Mouse (Mus musculus) forebrain, embryonic 10.5 days (tissue): ENCODE measurements around the gene Cfap44. TPM values are rescaled to one million over a fixed set of nuclear protein-coding genes. Genes with fewer than 3 reads are reported as not detected.

ENCODE experiments used
- DNase-seq: peaks from one replicate; pipeline ENCODE4 v3.0.0-alpha.2; 2017; ENCODE audit warnings: low spot score; ENCODE audit errors: extremely low spot score
- H3K27ac ChIP-seq: fragments of 300-500 bp; sonication (generic); 2 replicates; pipeline ENCODE4 v1.5.1; 2016; ENCODE audit warnings: mild to moderate bottlenecking
- H3K27me3 ChIP-seq: fragments of 300-500 bp; sonication (generic); 2 replicates; pipeline ENCODE4 v1.6.1; 2016; ENCODE audit warnings: mild to moderate bottlenecking; ENCODE audit not compliant: poor library complexity, severe bottlenecking
- H3K36me3 ChIP-seq: fragments of 300-500 bp; sonication (generic); replicated peaks from 2 replicates; pipeline ENCODE4 v1.6.1; 2016; ENCODE audit warnings: mild to moderate bottlenecking, moderate library complexity
- H3K4me1 ChIP-seq: fragments of 300-500 bp; sonication (generic); 2 replicates; pipeline ENCODE4 v1.6.1; 2016
- H3K4me3 ChIP-seq: fragments of 300-500 bp; sonication (generic); 2 replicates; pipeline ENCODE4 v1.5.1; 2016; ENCODE audit warnings: mild to moderate bottlenecking, moderate library complexity
- H3K9me3 ChIP-seq: fragments of 300-500 bp; sonication (generic); 2 replicates; pipeline ENCODE4 v1.6.1; 2016; ENCODE audit warnings: mild to moderate bottlenecking, moderate library complexity
- WGBS: fragments of 180-500 bp; shearing (Covaris S2); methylation state at CpG from one replicate; pipeline ENCODE4 v1.1.7; 2016; 5-methylcytosine and 5-hydroxymethylcytosine counted together
- polyA plus RNA-seq: library from polyadenylated mRNA; unstranded; fragments of >200 nt; fragmentation: Nextera tagmentation; extraction: Ambion mirVana; gene quantifications from 2 replicates; pipeline ENCODE4 v1.2.1, GENCODE M21; 2016

Gene Cfap44
- polyA plus RNA-seq, 1 experiment from 2014 or later: 0.45 TPM

DNA sequence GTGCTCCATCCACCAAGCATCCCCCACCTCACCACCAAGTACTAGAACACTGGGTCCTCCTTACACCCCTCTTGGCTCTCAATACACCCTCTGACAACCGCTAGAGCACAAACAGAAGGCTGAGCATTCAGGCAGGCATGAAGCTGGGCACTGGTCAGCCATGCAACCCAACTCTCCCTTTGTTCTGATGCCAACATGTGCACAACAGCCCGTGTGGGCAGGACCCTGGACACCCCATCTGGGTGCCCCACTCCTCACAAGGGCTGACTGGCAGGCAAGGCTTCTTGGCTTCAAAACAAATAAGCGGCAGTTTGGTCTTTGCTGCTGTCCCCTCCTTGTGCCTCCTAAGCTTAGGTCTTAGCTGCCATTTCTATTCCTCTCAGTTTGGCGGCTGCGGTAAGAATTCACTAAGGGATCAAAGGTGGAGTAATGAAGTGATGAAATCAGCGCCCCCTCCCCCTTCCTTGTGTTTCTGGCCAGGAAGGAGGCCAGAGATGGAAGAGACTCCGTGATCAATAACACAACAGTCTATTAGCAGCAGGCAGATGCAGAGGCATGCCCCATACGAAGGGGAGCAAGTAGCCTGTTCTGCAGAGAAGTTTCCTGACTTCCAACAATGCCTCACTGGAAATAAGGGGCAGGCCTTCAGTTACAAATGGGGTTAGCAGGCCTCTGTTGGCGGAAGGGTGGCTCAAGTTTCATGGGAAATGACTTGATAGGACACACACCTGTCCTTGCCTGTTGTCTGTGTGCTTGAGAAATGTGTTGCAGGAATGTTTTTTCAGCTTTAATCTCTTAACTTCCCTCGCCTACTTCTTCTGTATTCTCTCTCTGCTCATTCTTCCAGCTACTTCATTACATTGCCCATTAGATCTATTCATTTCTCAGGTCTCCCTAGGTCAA, 112.7 kb downstream of the Cfap44 start:
- 75% methylated on average over 10 of the region's 10 CpGs for WGBS
- Histone ChIP-seq H3K27ac (peak overlapping the region; percentile 57; the same call in 1 of the 2 replicates), H3K4me3 (no peak overlapping the region), H3K9me3 (peaks cover 10% of the 10 kb centered on the region; the same call in 1 of the 2 replicates), H3K36me3 (peaks cover 100% of the 10 kb centered on the region), H3K27me3 (no peaks in the 10 kb centered on the region), H3K4me1 (peaks cover 18% of the 10 kb centered on the region)
- no peak for DNase-seq

DNA sequence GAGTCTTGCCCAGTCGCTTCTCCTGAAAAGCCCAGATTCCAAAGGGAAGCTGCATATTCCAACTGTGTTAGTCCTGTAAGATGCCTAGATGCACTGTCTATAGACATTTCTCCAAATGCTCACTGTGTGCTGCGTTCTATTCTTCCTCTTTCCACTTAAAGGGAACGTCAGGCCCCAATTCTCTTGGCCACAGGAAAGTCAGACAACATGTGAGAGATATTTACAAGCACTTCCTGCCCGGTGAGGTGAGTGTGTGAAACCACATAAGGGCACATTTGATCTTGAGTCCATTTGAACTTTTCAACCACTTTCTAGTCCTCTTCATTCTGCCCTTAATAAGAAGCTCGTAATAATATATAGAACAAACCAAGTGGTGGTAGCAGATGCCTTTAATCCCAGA, 113.4 kb downstream of the Cfap44 start:
- Histone ChIP-seq H3K4me3 (no peak overlapping the region), H3K9me3 (peaks cover 10% of the 10 kb centered on the region; the same call in 1 of the 2 replicates), H3K4me1 (peaks cover 18% of the 10 kb centered on the region), H3K27me3 (no peaks in the 10 kb centered on the region), H3K36me3 (peaks cover 100% of the 10 kb centered on the region), H3K27ac (no peak overlapping the region; the same call in 1 of the 2 replicates)
- 85% methylated on average over 5 of the region's 5 CpGs for WGBS
- no peak for DNase-seq

DNA sequence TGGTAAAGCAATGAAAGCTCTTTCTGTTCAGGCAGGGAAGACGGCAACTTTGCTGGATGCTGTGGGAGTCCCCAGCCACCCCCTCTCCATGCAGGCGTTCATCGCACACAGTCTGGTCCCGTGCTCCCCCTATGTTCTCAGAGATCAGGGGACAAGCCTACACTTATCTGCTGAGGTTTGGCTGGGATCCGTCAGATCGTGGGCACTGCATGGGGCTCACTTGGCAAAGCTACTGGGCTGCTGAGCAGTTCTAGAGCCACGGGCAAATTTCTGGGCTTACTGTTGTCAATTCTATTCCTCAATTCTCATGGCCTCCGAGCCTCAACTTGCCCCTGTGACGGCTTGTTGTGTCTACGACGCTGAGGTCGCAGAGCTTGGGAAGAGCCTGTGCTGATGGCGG, 114.2 kb downstream of the Cfap44 start:
- DNase-seq: no peak
- peaks cover 18% of the 10 kb centered on the region for H3K4me1 ChIP-seq
- no peak overlapping the region for H3K27ac ChIP-seq
- H3K36me3 ChIP-seq: peaks cover 100% of the 10 kb centered on the region
- WGBS: 95% methylated on average over 13 of the region's 13 CpGs
- no peaks in the 10 kb centered on the region for H3K27me3 ChIP-seq
- peaks cover 10% of the 10 kb centered on the region; the same call in 1 of the 2 replicates for H3K9me3 ChIP-seq
- no peak overlapping the region for H3K4me3 ChIP-seq

DNA sequence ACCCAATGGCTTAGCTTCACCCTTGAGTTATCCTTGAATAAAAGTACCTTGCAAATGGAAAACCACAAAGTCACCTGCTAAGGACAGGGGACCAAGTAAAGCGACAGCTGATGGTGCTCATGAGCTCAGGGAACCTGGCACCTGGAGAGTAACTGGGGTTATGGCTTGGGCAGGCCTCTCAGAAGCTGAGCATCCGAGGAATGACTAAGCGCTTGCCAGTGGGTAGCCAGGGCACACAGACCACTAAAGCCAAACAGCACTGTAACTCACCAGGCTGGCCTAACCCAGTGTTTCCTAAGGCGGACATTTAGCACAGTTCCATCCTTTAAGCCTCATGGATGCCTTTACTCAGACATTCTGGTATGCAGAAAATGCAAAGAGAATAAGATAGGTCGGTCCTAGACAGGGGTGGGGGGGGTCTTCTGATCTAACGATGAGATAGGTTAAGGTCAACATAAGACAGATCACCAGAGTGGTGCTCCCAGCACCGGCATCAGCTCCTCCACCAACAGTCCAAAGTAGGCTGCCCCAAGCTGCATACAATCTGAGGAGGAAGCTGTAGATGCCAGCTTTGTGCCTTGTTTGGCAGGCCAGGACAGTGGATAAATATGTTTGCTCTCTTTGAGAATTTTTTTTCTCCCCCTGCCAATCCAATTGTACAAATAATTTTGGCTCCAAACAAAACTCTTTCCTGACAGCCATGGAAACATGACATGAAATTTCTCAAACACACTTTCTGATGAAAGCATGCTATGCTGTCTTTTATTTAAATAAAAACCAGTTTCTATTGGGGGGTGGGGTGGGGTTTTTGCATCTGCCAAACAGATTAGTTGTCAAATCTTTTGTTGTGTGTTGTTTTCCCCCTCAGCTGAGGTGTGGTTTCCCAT, 115.1 kb downstream of the Cfap44 start:
- Histone ChIP-seq H3K36me3 (peaks cover 100% of the 10 kb centered on the region), H3K27me3 (no peaks in the 10 kb centered on the region), H3K4me3 (no peak overlapping the region), H3K27ac (no peak overlapping the region), H3K9me3 (peaks cover 5% of the 10 kb centered on the region; the same call in 1 of the 2 replicates), H3K4me1 (peaks cover 18% of the 10 kb centered on the region)
- DNase-seq: no peak
- 86% methylated on average over 7 of the region's 7 CpGs for WGBS

DNA sequence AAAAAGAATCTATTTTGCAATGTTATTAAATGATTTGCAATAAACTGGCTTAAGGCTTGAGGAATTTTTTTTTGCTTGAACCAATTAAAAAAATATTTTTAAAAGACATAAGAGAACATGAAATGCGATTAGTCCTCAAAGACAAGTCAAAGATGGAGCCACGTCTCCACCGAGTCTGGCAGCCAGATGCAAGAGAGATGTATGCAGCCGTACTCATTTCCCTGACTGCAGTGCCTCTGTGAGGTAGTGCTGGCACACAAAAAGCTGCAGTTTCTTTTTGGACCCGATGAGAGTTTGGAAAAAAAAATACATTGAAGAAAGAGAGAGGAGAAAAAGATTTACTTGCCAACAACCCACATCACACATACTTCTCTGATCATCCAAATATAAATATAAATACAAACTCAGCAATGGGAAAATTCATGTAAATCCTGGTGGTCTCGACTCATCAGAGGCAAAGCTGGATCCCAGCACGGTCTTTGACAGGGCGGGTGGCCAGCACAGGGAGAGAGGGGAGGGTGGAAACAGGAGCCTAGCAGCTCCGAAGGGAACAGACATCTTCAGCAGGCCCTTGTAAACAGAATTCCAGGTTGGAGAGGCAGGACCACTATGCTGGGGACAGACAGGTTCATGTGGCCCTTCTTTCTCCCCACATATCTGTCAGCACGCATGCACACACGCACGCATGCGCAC, 116.1 kb downstream of the Cfap44 start:
- no peak for DNase-seq
- H3K27me3 ChIP-seq: no peaks in the 10 kb centered on the region
- no peak overlapping the region for H3K4me3 ChIP-seq

DNA sequence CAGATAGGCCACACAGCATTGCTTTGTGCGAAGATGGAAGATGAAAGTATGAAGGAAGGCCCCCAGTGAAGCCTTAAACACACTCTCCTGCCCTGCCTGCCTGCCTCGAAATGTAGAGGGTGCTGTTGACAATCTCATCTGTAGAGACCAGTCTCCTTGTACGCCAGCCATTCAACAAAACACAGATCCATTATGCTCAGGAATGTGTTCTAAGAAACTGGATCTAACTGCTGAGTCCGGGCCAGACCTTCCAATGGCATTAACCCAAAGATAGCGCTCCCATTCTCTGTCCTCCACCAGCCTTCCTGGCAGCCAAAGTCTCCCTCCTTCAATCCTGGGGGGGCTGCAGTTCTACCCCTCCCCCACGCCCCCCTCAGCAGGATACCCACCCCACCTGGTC, 121.9 kb downstream of the Cfap44 start:
- WGBS: 79% methylated on average over 6 of the region's 6 CpGs
- H3K9me3 ChIP-seq: no peaks in the 10 kb centered on the region
- H3K36me3 ChIP-seq: peaks cover 99% of the 10 kb centered on the region
- H3K27ac ChIP-seq: 0 out of 2 replicates have a peak overlapping the region, but pooled peaks have one; percentile 16
- DNase-seq: no peak
- H3K4me3 ChIP-seq: no peak overlapping the region
- no peaks in the 10 kb centered on the region for H3K27me3 ChIP-seq
- H3K4me1 ChIP-seq: 0 out of 2 replicates have a peak, but pooled peaks cover 3% of the 10 kb centered on the region

More for the DNA sequence above, 116.1 kb downstream of the Cfap44 start:
- no peaks in the 10 kb centered on the region for H3K9me3 ChIP-seq
- H3K4me1 ChIP-seq: peaks cover 18% of the 10 kb centered on the region
- H3K27ac ChIP-seq: no peak overlapping the region
- 90% methylated on average over 13 of the region's 13 CpGs for WGBS
- peaks cover 100% of the 10 kb centered on the region for H3K36me3 ChIP-seq

DNA sequence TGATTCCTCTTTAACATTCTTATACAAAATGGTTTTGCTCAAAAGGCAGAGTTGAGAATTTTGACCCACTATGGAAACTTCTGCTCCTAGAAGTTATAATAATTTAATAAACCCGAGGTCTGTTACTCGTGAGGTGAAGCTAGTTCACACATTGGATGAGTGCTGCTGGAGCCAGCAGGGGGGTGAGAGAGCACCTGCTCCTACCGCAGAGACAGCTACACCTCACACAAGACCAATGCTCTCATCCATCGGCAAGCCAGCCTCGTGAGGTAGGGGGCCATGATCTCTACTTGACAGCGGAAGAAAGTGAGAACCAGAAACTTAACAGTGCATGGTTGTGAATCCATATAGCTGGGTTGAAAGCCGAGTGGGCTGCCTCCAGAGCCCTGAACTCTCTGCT, 129.0 kb downstream of the Cfap44 start:
- Histone ChIP-seq H3K27ac (no peak overlapping the region), H3K27me3 (peaks cover 11% of the 10 kb centered on the region), H3K36me3 (peaks cover 39% of the 10 kb centered on the region), H3K9me3 (no peaks in the 10 kb centered on the region), H3K4me3 (no peak overlapping the region), H3K4me1 (peaks cover 41% of the 10 kb centered on the region)
- WGBS: 84% methylated on average over 7 of the region's 7 CpGs
- DNase-seq: no peak

DNA sequence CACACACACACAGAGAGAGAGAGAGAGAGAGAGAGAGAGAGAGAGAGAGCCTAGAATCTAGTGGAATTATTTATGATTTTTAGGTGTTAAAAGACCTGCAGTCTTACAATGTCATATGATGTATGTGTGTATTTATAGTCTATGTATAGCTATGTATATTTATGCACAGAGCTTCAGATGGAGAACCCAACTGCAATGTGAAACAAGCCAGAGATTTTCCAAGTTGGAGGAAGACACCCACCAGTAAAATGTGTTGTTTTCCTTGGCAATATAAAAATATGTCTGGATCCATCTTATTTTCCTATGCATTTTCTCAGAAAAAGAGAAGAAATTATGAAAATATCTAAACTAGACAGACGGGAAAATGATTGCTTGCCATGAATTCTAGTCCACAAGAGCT, 131.4 kb downstream of the Cfap44 start:
- H3K9me3 ChIP-seq: no peaks in the 10 kb centered on the region
- 96% methylated on average over 1 of the region's 1 CpGs for WGBS
- DNase-seq: no peak
- peaks cover 18% of the 10 kb centered on the region for H3K27me3 ChIP-seq
- peaks cover 14% of the 10 kb centered on the region for H3K36me3 ChIP-seq
- H3K27ac ChIP-seq: no peak overlapping the region
- H3K4me1 ChIP-seq: peaks cover 65% of the 10 kb centered on the region
- H3K4me3 ChIP-seq: no peak overlapping the region

DNA sequence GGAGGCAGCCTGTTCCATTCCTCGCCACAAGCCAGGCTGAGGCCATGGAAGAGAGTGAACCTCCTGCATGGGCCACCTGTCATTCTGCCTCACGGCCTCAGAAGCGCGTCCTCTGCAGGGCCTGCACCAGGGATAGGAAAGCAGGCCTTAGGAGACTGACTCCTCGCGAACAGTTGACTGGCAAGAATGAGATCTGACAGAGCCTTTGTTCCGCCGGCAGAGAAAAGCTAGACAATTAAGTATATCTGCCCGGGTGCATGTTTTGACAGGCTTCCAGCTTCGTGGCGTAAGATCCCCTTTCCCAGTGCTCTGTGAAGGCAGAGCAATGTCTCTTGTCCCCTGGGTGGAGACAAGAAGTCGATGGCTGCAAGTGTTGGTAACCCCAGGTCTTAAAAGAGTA, 132.1 kb downstream of the Cfap44 start:
- 12% methylated on average over 12 of the region's 12 CpGs for WGBS
- Histone ChIP-seq H3K27me3 (peaks cover 18% of the 10 kb centered on the region), H3K4me3 (peak overlapping the region; percentile 22; the same call in 1 of the 2 replicates), H3K27ac (peak overlapping the region; percentile 78), H3K9me3 (no peaks in the 10 kb centered on the region), H3K4me1 (peaks cover 72% of the 10 kb centered on the region), H3K36me3 (peaks cover 8% of the 10 kb centered on the region)
- peak; percentile 55 for DNase-seq

DNA sequence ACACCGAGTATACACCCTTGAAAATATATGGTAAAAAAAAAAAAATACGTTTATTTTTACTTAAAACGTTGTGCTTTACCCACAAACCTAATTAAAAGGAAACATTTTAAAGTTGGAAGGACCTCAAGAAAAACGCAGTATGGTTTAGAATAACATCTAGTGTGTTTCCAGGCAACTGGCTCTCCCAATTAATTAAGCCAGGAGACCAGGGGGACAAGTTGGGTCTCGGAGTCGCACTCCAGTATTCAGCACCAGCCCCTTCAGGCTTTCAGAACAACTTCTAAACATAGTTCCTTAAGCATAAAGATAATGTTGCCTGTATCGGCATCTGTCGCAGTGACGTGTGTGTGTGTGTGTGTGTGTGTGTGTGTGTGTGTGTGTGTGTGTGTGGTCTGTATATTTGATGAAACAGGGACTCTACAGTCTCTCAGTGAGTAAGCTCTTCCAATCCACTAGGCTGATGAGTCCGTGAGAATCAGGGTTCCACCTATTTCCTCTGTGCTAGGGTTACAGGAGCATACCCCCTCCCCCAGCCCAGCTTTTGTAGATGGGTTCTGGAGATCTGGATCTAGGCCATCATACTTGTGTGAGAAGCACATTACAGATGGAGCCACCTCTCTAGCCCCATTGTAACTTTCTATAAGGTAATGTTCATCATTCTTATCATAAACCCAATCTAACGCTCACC, 132.8 kb downstream of the Cfap44 start:
- no peak for DNase-seq
- Histone ChIP-seq H3K27me3 (peaks cover 18% of the 10 kb centered on the region), H3K4me1 (peaks cover 78% of the 10 kb centered on the region), H3K9me3 (peaks cover 4% of the 10 kb centered on the region), H3K36me3 (peaks cover 9% of the 10 kb centered on the region), H3K4me3 (no peak overlapping the region), H3K27ac (peak overlapping the region; percentile 78)
- 55% methylated on average over 11 of the region's 11 CpGs for WGBS

DNA sequence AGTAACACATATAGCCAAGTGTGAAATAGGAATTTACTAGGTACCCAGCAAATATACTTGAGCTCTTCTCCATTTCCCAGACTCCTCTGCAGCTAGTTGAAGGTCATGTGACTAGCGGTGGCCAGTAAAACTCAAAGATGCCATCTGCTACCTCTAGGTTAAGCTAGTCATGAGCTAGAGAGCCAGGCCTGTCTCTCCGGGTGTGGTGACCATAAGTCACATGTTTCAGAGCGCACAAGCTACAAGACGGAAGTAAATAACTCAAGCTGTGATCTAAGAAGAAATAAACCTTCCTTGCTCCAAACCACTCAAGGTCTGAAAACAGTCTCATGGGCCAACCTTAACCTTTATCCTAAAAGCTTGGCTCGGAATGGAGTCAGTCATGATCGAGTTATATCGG, 134.4 kb downstream of the Cfap44 start:
- WGBS: 90% methylated on average over 7 of the region's 7 CpGs
- peaks cover 25% of the 10 kb centered on the region for H3K36me3 ChIP-seq
- peak overlapping the region; percentile 46; the same call in 1 of the 2 replicates for H3K4me3 ChIP-seq
- DNase-seq: no peak
- peaks cover 91% of the 10 kb centered on the region for H3K4me1 ChIP-seq
- peak overlapping the region; percentile 90 for H3K27ac ChIP-seq
- peaks cover 18% of the 10 kb centered on the region for H3K27me3 ChIP-seq
- peaks cover 17% of the 10 kb centered on the region for H3K9me3 ChIP-seq

DNA sequence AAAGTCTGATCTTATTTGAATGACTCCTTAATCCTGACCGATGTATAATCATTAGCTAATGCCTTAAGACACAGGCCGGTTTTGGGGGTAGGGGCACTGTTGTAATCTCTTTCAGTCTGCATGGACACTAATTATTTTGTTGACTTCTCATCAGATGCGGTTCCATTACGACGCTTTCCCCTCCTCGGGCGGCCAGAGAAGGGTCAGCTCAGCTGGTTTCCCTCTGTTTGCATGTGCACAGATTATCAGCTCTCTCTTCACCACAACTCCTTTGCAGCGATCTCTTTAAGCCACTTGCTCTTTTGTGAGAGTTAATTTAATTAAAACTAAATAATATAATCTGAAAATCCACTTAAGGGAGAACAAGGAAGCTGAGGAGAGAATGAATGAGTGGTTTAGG, 135.1 kb downstream of the Cfap44 start:
- Histone ChIP-seq H3K9me3 (peaks cover 17% of the 10 kb centered on the region), H3K36me3 (peaks cover 32% of the 10 kb centered on the region), H3K4me1 (peaks cover 96% of the 10 kb centered on the region), H3K27me3 (peaks cover 18% of the 10 kb centered on the region), H3K4me3 (peak overlapping the region; percentile 46), H3K27ac (peak overlapping the region; percentile 90)
- no peak for DNase-seq
- 11% methylated on average over 8 of the region's 8 CpGs for WGBS
